Mouse (Mus musculus) C2C12 (cell line): ENCODE measurements around the gene Aprt. TPM values are rescaled to one million over a fixed set of nuclear protein-coding genes. Genes with fewer than 3 reads are reported as not detected.

Experiments used
- H3K27me3 ChIP-seq: one replicate; pipeline ENCODE4 v1.6.1; 2011; ENCODE audit not compliant: control insufficient read depth, insufficient read depth, insufficient read length
- H3K36me3 ChIP-seq: one replicate; pipeline ENCODE4 v1.6.1; 2011; ENCODE audit not compliant: control insufficient read depth, insufficient read depth
- H3K4me3 ChIP-seq: one replicate; pipeline ENCODE4 v1.5.1; 2011; ENCODE audit warnings: mild to moderate bottlenecking, control low read depth; ENCODE audit not compliant: poor library complexity, insufficient read depth, severe bottlenecking
- H3K79me2 ChIP-seq: one replicate; pipeline ENCODE4 v1.6.1; 2011; ENCODE audit not compliant: control insufficient read depth, insufficient read depth
- H3K79me3 ChIP-seq: one replicate; pipeline ENCODE4 v1.6.1; 2011; ENCODE audit warnings: low read depth, control low read depth
- H3ac ChIP-seq: one replicate; pipeline ENCODE3; 2011; ENCODE audit warnings: low read depth; ENCODE audit not compliant: control insufficient read depth, insufficient read length
- CEBPB ChIP-seq: IDR thresholded peaks from one replicate; pipeline ENCODE4 v1.6.1; 2011; ENCODE audit warnings: low read depth, mild to moderate bottlenecking, control low read depth, moderate library complexity
- CTCF ChIP-seq: IDR thresholded peaks from one replicate; pipeline ENCODE4 v1.5.1; 2011; ENCODE audit not compliant: control insufficient read depth, insufficient read depth, insufficient read length
- FOSL1 ChIP-seq: IDR thresholded peaks from one replicate; pipeline ENCODE4 v1.8.0; 2011; ENCODE audit warnings: mild to moderate bottlenecking, low read length; ENCODE audit not compliant: poor library complexity, insufficient read depth, severe bottlenecking
- MAX ChIP-seq: IDR thresholded peaks from one replicate; pipeline ENCODE4 v1.6.1; 2011; ENCODE audit warnings: mild to moderate bottlenecking, control low read depth
- MYOD1 ChIP-seq: IDR thresholded peaks from one replicate; pipeline ENCODE4 v1.6.1; 2011; ENCODE audit warnings: low read depth; ENCODE audit not compliant: control insufficient read depth, insufficient read length
- MYOG ChIP-seq: IDR thresholded peaks from one replicate; pipeline ENCODE4 v1.6.1; 2011; ENCODE audit not compliant: control insufficient read depth, insufficient read length; ENCODE audit errors: extremely low read depth
- USF1 ChIP-seq: IDR thresholded peaks from one replicate; pipeline ENCODE4 v1.6.1; 2011; ENCODE audit warnings: low read depth, mild to moderate bottlenecking, control low read depth, moderate library complexity
- polyA plus RNA-seq: library from polyadenylated mRNA; unstranded; fragments of >200 nt; fragmentation: generic; extraction: Trizol; gene quantifications from one replicate; pipeline ENCODE4 v1.2.1, GENCODE M21; 2012; ENCODE audit warnings: missing spikeins

Gene Aprt
- polyA plus RNA-seq, 1 experiment: 615 TPM

DNA sequence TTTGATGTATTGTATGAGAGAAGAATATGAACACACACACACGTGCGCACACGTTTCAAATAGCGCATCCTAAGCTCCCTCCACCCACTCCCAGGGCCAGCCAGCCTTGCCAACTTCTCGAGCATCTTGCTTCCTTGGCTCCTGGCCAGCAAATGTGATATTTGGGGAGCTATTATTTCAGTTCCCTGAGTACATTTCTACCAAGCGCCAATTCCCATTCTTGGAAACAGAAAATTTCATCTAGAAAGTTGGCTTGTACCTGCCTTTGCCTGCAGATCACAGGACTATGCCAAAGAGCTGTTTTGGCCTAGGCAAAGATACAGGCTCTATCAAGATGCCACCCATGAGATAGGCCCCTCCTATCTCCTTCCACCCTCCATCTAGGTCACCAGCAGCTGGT lies 21.9 kb downstream of the Aprt start:
- H3K79me3 ChIP-seq: peaks cover 8% of the 10 kb centered on the region
- H3K4me3 ChIP-seq: no peak overlapping the region
- TF ChIP-seq FOSL1 (no peak), CTCF (no peak), MAX (no peak), MYOG (no peak), MYOD1 (no peak), USF1 (no peak), CEBPB (no peak)
- peaks cover 13% of the 10 kb centered on the region for H3K79me2 ChIP-seq
- no peaks in the 10 kb centered on the region for H3K36me3 ChIP-seq
- no peak overlapping the region for H3ac ChIP-seq
- H3K27me3 ChIP-seq: no peaks in the 10 kb centered on the region

DNA sequence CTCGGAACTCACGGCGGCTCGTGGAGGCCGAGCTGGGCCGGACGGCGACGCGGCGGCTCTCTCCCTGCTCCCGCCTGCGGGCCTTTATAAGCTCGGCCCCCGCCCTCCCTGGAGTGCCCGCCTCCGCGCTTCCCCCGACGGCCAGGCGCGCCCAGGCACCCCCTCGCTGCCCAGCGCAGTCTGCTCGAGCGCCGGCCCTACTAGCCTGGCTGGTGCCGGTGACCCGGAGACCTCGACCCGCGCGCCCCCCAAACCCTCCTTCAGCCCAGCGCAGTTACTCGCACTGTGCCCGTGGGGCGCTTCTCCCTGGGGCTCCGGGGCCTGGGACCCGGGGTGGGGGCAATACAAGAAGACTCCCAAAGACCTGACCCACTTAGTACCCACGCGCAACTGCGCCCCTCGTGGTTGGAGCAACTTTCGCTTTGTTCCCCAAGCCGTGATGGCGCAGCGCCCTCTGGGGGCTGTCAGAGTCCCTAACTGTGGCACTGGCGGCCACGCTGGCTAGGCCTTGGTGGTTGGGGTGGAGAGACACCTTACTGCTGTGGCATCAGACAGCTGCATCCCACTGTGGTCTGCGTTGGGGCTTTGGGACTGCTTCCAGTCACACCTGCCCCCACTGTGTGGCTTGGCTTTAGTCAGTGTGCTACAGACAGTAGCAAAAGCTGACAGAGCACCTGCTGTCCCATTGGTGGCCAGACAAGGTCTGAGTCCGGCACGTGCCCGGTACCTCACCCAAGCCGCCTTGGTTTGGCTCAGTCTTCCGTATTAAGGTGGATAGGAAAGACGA lies 25.3 kb downstream of the Aprt start, which contains the start of gene Piezo1:
Gene Piezo1 (minus strand): TSS at position 65 of the 787 bp plus-strand sequence.
- H3K4me3 ChIP-seq: peak within 1 kb of the TSS; percentile 65
- TF ChIP-seq MAX (peak; percentile 75), MYOD1 (peak; percentile 64), CTCF (peak; percentile 100), USF1 (no peak)
- no peaks in the 10 kb centered on the region for H3K27me3 ChIP-seq
- H3K79me2 ChIP-seq: peaks cover 46% of the 10 kb centered on the region
- H3K36me3 ChIP-seq: peaks cover 6% of the 10 kb centered on the region
- peaks cover 34% of the 10 kb centered on the region for H3K79me3 ChIP-seq
- H3ac ChIP-seq: peak within 1 kb of the TSS; percentile 100

DNA sequence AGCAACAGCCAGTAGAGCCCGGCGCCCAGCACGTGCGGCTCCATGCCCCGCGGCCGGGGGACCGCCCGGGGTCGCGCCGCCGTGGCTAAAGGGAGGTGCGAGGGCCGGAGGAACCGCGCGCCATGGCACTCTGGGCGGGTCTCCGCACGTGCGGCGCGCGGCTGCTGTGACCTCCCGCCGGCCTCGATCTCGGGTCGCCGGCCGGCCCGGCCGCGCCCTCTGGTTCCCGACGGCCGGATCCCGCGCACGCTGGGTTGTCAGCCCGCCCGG lies 25.8 kb downstream of the Aprt start:
- Histone ChIP-seq H3K4me3 (peak overlapping the region; percentile 65), H3K79me3 (peaks cover 38% of the 10 kb centered on the region), H3K36me3 (peaks cover 6% of the 10 kb centered on the region), H3ac (peak overlapping the region; percentile 100), H3K79me2 (peaks cover 51% of the 10 kb centered on the region), H3K27me3 (no peaks in the 10 kb centered on the region)
- TF ChIP-seq CEBPB (no peak), MYOG (no peak), MAX (no peak), USF1 (no peak), MYOD1 (no peak), CTCF (no peak), FOSL1 (no peak)

DNA sequence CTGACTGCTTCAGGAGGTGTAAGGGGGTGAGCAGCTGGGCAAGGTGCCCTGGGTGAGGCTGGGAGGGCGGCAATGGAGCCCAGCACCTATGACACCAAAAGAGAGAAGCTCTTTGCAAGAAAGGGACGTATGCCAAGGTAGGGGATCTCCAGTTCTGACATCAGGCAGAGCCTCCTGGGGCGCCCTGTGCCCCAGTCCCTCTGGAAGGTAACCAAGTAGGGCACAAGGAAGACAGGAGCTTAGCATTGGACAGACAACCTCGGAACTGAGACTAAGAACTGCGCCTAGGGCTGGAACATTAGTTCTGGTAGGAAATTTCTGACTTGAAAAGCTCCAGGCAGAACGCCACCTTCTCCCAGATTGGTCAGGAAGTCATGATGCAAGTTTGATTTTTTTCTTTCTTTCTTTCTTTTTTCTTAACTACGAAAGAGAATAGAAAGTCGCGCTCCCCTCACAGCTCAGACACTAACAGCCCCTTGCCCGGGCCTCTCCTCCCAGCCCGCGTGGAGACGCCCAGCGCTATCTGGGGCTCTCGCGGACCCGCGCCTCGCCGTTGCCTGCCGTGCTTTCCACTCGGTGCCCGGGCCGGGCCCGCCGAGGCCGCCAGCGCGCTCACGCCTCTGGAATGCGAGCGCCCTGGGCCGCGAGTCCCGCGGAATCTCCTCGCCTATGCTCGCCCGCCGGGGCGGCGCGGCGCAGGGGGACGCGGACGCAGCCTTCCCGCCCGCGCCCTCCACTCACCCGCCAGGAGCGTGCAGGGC lies 26.3 kb downstream of the Aprt start:
- H3K79me2 ChIP-seq: peaks cover 56% of the 10 kb centered on the region
- H3K79me3 ChIP-seq: peaks cover 43% of the 10 kb centered on the region
- H3K4me3 ChIP-seq: peak overlapping the region; percentile 65
- TF ChIP-seq FOSL1 (no peak), CEBPB (no peak), CTCF (no peak), MYOD1 (no peak), MYOG (no peak), MAX (no peak), USF1 (no peak)
- H3ac ChIP-seq: peak overlapping the region; percentile 100
- peaks cover 6% of the 10 kb centered on the region for H3K36me3 ChIP-seq
- no peaks in the 10 kb centered on the region for H3K27me3 ChIP-seq

DNA sequence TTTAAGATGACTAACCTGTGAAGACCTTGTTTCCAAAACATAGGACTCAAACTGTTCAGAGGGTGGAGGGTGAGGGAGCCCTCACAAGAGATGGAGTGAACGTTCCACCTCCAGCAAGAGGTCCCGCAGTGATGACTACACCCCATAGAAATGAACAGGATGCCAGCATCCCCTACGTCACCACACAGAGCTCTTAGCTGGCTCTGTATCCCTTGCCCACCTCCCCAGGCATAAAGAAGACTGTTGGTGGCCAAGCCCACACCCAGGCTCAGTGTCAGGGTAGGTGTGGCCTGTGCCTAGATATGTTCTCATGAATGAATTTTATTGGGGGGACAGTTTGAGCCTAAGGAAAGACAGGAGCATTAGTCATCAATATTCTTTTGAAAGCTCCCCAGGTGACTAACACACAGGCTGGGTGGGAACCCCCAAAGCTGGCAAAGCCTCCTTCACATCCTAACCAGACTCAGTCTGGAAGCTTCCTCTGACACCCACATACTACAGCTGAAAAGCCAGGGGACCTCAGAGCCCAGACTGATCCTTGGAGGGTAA lies 27.7 kb downstream of the Aprt start:
- Histone ChIP-seq H3K36me3 (peaks cover 9% of the 10 kb centered on the region), H3K79me3 (peaks cover 57% of the 10 kb centered on the region), H3K27me3 (no peaks in the 10 kb centered on the region), H3K4me3 (no peak overlapping the region), H3K79me2 (peaks cover 71% of the 10 kb centered on the region), H3ac (no peak overlapping the region)
- no peak for TF ChIP-seq CEBPB
- no peak for TF ChIP-seq MYOD1
- TF ChIP-seq MYOG: no peak
- TF ChIP-seq USF1: no peak

DNA sequence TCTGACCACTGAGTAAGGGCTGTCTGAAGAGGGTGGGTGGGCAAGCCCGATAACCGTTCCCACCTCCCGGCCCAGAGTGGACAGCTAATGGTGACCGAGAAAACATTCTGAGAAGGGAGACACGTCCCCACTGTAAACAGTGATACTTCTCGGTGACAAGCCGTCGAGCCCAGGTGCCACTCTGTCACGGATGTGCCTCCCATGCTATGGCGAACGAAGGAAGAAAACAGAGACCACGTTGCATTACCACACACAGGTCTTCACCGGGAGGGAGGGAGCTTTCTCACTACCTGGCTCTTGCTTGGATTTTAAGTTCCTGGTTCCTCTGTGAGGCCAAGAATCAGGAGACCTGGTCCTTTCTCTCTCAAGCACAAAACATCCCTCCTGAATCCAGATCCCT lies 28.4 kb downstream of the Aprt start:
- TF ChIP-seq CTCF (no peak), USF1 (no peak), CEBPB (no peak), MYOG (no peak), FOSL1 (no peak)
- H3K79me3 ChIP-seq: peaks cover 64% of the 10 kb centered on the region
- no peak overlapping the region for H3K4me3 ChIP-seq
- H3ac ChIP-seq: no peak overlapping the region
- peaks cover 13% of the 10 kb centered on the region for H3K36me3 ChIP-seq
- no peaks in the 10 kb centered on the region for H3K27me3 ChIP-seq
- peaks cover 77% of the 10 kb centered on the region for H3K79me2 ChIP-seq
